Mouse (Mus musculus) midbrain, embryonic 11.5 days (tissue): ENCODE results near the gene Ssbp4. TPM values are rescaled to one million over a fixed set of nuclear protein-coding genes. Genes with fewer than 3 reads are reported as not detected.
"Not testable (repeated sequence)": the region's sequence is repeated elsewhere in the genome, so short reads cannot be mapped to it uniquely, and the experiment has no call there.

Experiments used
- ATAC-seq: fragments of 200-750 bp; cut with Nextera tagmentation; 2 replicates; pipeline ENCODE4 v1.8.0; 2017; ENCODE audit warnings: moderate TSS enrichment, moderate library complexity; ENCODE audit not compliant: low FRiP score
- DNase-seq: peaks from one replicate; pipeline ENCODE4 v3.0.0; 2015; ENCODE audit warnings: low spot score; ENCODE audit errors: missing footprints
- H3K27ac ChIP-seq: fragments of 300-500 bp; sonication (generic); 2 replicates; pipeline ENCODE4 v1.5.1; 2014; ENCODE audit warnings: low read depth, low read length
- H3K27me3 ChIP-seq: fragments of 300-500 bp; sonication (generic); 2 replicates; pipeline ENCODE4 v1.6.1; 2014; ENCODE audit warnings: mild to moderate bottlenecking, low read length, moderate library complexity, mixed read lengths; ENCODE audit not compliant: control insufficient read depth, insufficient read depth
- H3K36me3 ChIP-seq: fragments of 300-500 bp; sonication (generic); 2 replicates; pipeline ENCODE4 v1.6.1; 2014; ENCODE audit warnings: mild to moderate bottlenecking, low read length, moderate library complexity, mixed read lengths; ENCODE audit not compliant: control insufficient read depth, insufficient read depth
- H3K4me1 ChIP-seq: fragments of 300-500 bp; sonication (generic); 2 replicates; pipeline ENCODE4 v1.6.1; 2014; ENCODE audit warnings: low read length; ENCODE audit not compliant: control insufficient read depth, insufficient read depth
- H3K4me2 ChIP-seq: fragments of 300-500 bp; sonication (generic); 2 replicates; pipeline ENCODE4 v1.6.1; 2014; ENCODE audit warnings: mild to moderate bottlenecking, moderate library complexity
- H3K4me3 ChIP-seq: fragments of 300-500 bp; sonication (generic); 2 replicates; pipeline ENCODE4 v1.5.1; 2014; ENCODE audit warnings: low read depth, low read length
- H3K9ac ChIP-seq: fragments of 300-500 bp; sonication (generic); 2 replicates; pipeline ENCODE4 v1.6.1; 2014; ENCODE audit warnings: low read length
- H3K9me3 ChIP-seq: fragments of 300-500 bp; sonication (generic); 2 replicates; pipeline ENCODE4 v1.6.1; 2016; ENCODE audit warnings: low read length; ENCODE audit not compliant: control insufficient read depth
- WGBS: fragments of 180-500 bp; shearing (Covaris S2); extraction: QIAGEN DNeasy Blood & Tissue Kit; methylation state at CpG from one replicate; pipeline ENCODE4 v1.1.7; 2014; 5-methylcytosine and 5-hydroxymethylcytosine counted together
- polyA plus RNA-seq: library from polyadenylated mRNA; unstranded; fragments of >200 nt; fragmentation: Nextera tagmentation; extraction: Ambion mirVana; gene quantifications from 2 replicates; pipeline ENCODE4 v1.2.1, GENCODE M21; 2014

Ssbp4 gene
- polyA plus RNA-seq, 1 experiment from 2014 or later = 96.9 TPM

- 50% methylated on average over 8 of the region's 8 CpGs for WGBS
- 0 out of 2 replicates have a peak, but pooled peaks cover 3% of the 10 kb centered on the region for H3K36me3 ChIP-seq
- peaks cover 6% of the 10 kb centered on the region; the same call in 1 of the 2 replicates for H3K27me3 ChIP-seq
- no peaks in the 10 kb centered on the region for H3K9me3 ChIP-seq
- H3K4me3 ChIP-seq = no peak overlapping the region
- H3K4me2 ChIP-seq = no peak overlapping the region
- DNase-seq (peak; percentile 83), ATAC-seq (no peak)
- peaks cover 19% of the 10 kb centered on the region for H3K4me1 ChIP-seq
- H3K9ac ChIP-seq = peak overlapping the region; percentile 25; the same call in 1 of the 2 replicates
- H3K27ac ChIP-seq = no peak overlapping the region
These were observed 15.5 kb downstream of the Ssbp4 start for GRCm38 (mm10) chr8:70593173-70593572.

DNA sequence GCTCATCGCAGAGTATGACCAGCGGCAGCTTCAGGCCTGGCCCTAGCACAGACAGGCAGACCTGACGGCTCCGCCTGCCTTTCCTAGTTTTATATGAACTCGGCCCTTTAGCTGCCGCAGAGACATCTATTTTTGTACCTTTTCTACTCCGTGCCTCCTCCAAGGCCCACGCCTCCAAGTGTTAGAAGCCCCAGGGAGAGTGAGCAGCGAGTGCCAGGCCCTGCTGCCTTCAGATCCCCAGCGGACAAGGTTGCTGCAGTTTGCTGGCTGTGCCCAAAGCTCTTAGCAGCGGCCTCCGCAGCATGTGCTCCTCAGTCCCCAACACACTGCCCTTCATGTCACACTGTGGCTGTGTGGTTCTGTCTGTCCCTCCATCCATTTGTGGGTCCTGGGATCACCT, 17.1 kb downstream of the Ssbp4 start:
- Histone ChIP-seq H3K27me3 (peaks cover 3% of the 10 kb centered on the region; the same call in 1 of the 2 replicates), H3K4me1 (peaks cover 11% of the 10 kb centered on the region), H3K36me3 (0 out of 2 replicates have a peak, but pooled peaks cover 3% of the 10 kb centered on the region), H3K4me3 (no peak overlapping the region), H3K9ac (no peak overlapping the region), H3K4me2 (no peak overlapping the region), H3K9me3 (no peaks in the 10 kb centered on the region), H3K27ac (no peak overlapping the region)
- DNase-seq = no peak
- no peak for ATAC-seq
- 89% methylated on average over 12 of the region's 12 CpGs for WGBS

- not testable (repeated sequence) for H3K36me3 ChIP-seq, H3K4me3 ChIP-seq
- 93% methylated on average over 4 of the region's 4 CpGs for WGBS
These were observed 20.7 kb downstream of the Ssbp4 start for GRCm38 (mm10) chr8:70587955-70588354.

GRCm38 (mm10) chr8:70585258-70585652, 23.4 kb downstream of the Ssbp4 start:
- WGBS = 41% methylated on average over 7 of the region's 7 CpGs
- no peak overlapping the region for H3K9ac ChIP-seq

More at GRCm38 (mm10) chr8:70587955-70588354, 20.7 kb downstream of the Ssbp4 start:
- H3K4me1 ChIP-seq, H3K4me2 ChIP-seq, H3K9me3 ChIP-seq, H3K27ac ChIP-seq, H3K27me3 ChIP-seq, DNase-seq, ATAC-seq, H3K9ac ChIP-seq: not testable (repeated sequence)

GRCm38 (mm10) chr8:70584606-70585257, 23.9 kb downstream of the Ssbp4 start:
- H3K4me2 ChIP-seq = no peak overlapping the region
- H3K9ac ChIP-seq = no peak overlapping the region
- no peaks in the 10 kb centered on the region for H3K27me3 ChIP-seq
- no peaks in the 10 kb centered on the region for H3K9me3 ChIP-seq
- no peak overlapping the region for H3K4me3 ChIP-seq
- DNase-seq (no peak), ATAC-seq (peak; percentile 61)
- WGBS = 89% methylated on average over 9 of the region's 9 CpGs
- no peak overlapping the region for H3K27ac ChIP-seq
- peaks cover 14% of the 10 kb centered on the region for H3K36me3 ChIP-seq
- H3K4me1 ChIP-seq = no peaks in the 10 kb centered on the region

More at GRCm38 (mm10) chr8:70585258-70585652, 23.4 kb downstream of the Ssbp4 start:
- ATAC-seq = peak; percentile 75
- Histone ChIP-seq H3K4me3 (no peak overlapping the region), H3K27ac (no peak overlapping the region), H3K27me3 (no peaks in the 10 kb centered on the region), H3K4me1 (no peaks in the 10 kb centered on the region), H3K9me3 (no peaks in the 10 kb centered on the region), H3K4me2 (no peak overlapping the region), H3K36me3 (peaks cover 14% of the 10 kb centered on the region)
- DNase-seq = peak; percentile 91

DNA sequence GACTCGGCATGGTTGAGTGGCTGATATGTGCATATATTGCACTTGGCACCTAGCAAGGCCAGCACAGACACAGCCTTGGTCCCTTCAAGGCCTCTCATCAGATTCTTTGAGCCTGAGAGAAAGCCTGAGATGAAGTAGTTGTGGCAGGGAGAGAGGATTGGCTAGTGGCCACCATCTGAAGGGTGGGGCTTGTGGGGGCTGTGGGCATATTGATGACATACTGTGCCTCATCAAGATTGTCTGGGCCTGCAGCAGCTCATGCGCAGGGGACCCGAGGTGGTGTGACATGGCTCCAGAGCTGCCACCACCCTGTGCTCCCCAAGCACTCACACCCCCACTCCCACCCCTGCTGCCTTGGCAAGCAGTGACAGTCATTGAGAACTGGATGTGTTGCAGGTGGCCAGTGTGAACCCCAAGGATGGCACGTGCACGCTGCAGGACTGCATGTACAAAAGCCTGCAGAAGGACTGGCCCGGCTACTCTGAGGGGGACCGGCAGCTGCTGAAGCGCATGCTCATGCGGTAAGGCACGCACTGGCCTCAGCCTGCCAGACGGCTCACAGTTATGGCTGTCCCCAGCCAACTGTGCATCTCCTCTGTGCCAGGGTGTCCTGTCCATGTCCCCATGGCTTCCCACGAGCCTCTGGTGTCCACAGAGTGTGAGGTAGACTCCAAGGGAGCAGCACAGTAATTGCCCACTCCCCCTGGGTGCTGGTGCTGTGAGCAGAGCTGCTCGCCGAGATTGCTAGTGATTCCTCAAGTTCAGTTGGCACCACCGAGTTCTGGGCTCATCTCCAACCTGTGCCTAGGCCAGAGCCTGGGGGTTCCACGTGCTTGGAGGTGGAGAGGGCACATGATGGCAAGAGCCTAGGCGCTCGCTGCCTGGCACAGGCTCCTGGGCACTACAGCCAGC, 24.9 kb downstream of the Ssbp4 start:
- H3K4me3 ChIP-seq = no peak overlapping the region
- ATAC-seq (no peak), DNase-seq (peak; percentile 8)
- no peak overlapping the region for H3K9ac ChIP-seq
- no peak overlapping the region for H3K4me2 ChIP-seq
- H3K4me1 ChIP-seq = no peaks in the 10 kb centered on the region
- H3K36me3 ChIP-seq = peaks cover 15% of the 10 kb centered on the region
- 95% methylated on average over 18 of the region's 18 CpGs for WGBS
- H3K27me3 ChIP-seq = no peaks in the 10 kb centered on the region
- no peaks in the 10 kb centered on the region for H3K9me3 ChIP-seq
- no peak overlapping the region for H3K27ac ChIP-seq

DNA sequence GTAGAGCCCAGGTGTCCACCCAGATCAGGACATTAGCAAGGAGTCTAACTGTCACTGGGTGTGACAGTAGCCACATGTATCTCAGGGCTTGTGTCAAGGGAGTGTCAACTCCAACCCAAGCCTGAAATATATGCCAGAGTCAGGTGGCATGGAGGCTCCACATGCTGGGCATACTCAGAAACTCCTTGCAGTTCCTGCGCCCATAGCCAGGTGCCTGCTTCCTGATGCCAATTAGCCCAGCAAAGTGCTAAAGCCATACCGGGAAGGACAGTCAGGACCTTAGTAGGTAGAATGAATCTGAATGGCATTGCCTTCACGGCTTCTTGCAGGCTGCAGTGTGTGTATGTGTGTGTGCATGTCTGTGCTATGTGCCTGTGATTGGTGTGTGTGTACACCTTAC, 31.5 kb downstream of the Ssbp4 start:
- Histone ChIP-seq H3K9ac (no peak overlapping the region), H3K27ac (no peak overlapping the region), H3K27me3 (no peaks in the 10 kb centered on the region), H3K9me3 (no peaks in the 10 kb centered on the region), H3K4me2 (no peak overlapping the region), H3K36me3 (peaks cover 14% of the 10 kb centered on the region), H3K4me3 (no peak overlapping the region), H3K4me1 (no peaks in the 10 kb centered on the region)
- no peak for ATAC-seq
- 89% methylated on average over 3 of the region's 3 CpGs for WGBS
- DNase-seq = no peak

GRCm38 (mm10) chr8:70574915-70575314, 33.8 kb downstream of the Ssbp4 start:
- ATAC-seq (no peak), DNase-seq (no peak)
- Histone ChIP-seq H3K4me1 (no peaks in the 10 kb centered on the region), H3K9ac (no peak overlapping the region), H3K4me2 (no peak overlapping the region), H3K27me3 (no peaks in the 10 kb centered on the region), H3K36me3 (peaks cover 5% of the 10 kb centered on the region; the same call in 1 of the 2 replicates), H3K4me3 (no peak overlapping the region), H3K27ac (no peak overlapping the region), H3K9me3 (no peaks in the 10 kb centered on the region)
- WGBS = 85% methylated on average over 4 of the region's 4 CpGs

DNA sequence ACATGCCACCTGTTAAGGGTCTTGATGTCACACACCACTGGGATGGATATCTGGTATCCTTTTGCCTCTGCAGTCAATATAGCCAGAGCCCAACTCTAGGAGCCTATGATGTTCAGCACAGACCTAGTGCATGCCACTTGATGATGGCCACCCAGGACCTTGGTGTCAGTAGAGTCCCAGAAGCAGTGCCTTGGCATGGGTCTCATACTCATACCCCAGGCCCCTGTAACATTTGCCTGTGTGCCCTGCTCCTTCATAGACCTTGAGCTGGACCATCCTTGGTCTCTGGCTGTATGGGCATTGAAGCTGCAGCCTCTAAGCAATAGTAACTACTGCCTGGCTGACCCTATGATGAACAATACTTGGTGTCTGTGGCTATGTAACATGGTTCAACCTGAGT, 34.4 kb downstream of the Ssbp4 start:
- Histone ChIP-seq H3K4me2 (no peak overlapping the region), H3K36me3 (peaks cover 5% of the 10 kb centered on the region; the same call in 1 of the 2 replicates), H3K4me3 (no peak overlapping the region), H3K27me3 (no peaks in the 10 kb centered on the region), H3K9ac (no peak overlapping the region), H3K4me1 (no peaks in the 10 kb centered on the region), H3K9me3 (no peaks in the 10 kb centered on the region), H3K27ac (no peak overlapping the region)
- no peak for DNase-seq
- no peak for ATAC-seq
